Mouse (Mus musculus): ENCODE measurements at regions not wholly inside any gene's neighbourhood (a gene's known extent, or its start where the extent isn't known, plus 50 kb on each side); places are given as distances from the start of the nearest gene placed in this dataset.

DNA sequence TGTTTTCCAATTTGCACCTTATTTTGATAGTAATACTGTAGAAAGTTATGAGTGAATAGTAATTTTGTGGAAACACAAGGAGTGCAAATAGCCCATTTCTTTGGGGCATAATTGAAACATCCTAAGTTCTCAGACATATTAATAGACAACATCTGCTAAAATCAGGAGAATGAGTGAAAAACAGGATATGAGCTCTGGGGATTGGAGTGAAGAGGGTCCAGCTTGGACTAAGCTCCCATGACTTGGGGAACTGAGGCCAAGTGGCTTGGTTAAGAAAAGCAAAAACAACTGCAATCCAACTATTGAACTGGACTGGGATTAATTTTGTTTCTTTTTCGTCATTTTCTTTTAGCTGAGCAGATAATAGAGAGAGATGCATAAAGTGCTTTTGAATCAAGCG is 240.7 kb downstream of the Slc30a10 start:
- H3K27me3 ChIP-seq (ENCODE audit: control insufficient read depth, insufficient read depth, low read length), result no peaks in the 10 kb centered on the region
- no peak overlapping the region for H3K4me3 ChIP-seq (ENCODE audit: control insufficient read depth, low read depth, low read length)
- TF ChIP-seq CTCF (IDR thresholded peaks at IDR 0.05; ENCODE audit: control insufficient read depth, insufficient read depth, insufficient replicate concordance, low read depth, low read length), result no peak
- no peak for TF ChIP-seq POLR2A (IDR thresholded peaks at IDR 0.05; ENCODE audit: control insufficient read depth, low read depth, low read length)
- H3K27ac ChIP-seq (ENCODE audit: control insufficient read depth, insufficient read depth, low read depth, low read length), result no peak overlapping the region
- H3K36me3 ChIP-seq (ENCODE audit: control insufficient read depth, insufficient read depth, low read length), result no peaks in the 10 kb centered on the region
- no peaks in the 10 kb centered on the region for H3K4me1 ChIP-seq (ENCODE audit: control insufficient read depth, insufficient read depth, low read length)

DNA sequence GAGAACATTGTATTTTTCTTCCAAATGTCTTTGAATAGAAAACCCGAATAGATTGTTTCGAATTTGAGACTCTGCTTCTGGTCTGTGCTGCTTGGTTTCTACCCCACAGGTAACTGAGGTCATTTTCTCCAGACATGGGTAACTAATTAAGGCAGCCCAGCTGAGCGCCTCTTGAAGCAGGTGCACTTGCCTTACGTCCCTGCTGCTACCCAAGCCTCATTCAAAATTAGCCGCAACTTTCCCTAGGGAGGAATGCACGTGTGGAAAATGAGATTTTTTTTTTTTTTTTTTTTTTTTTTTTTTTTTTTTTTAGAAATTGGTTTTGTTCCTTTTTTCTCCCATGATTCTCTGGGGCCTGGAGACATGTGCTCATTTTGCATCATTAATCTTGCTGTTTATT is 245.1 kb downstream of the Slc30a10 start:
- Histone ChIP-seq H3K4me3 (ENCODE audit: control insufficient read depth, low read depth, low read length) (no peak overlapping the region), H3K27me3 (ENCODE audit: control insufficient read depth, insufficient read depth, low read length) (no peaks in the 10 kb centered on the region), H3K36me3 (ENCODE audit: control insufficient read depth, insufficient read depth, low read length) (no peaks in the 10 kb centered on the region), H3K27ac (ENCODE audit: control insufficient read depth, insufficient read depth, low read depth, low read length) (no peak overlapping the region), H3K4me1 (ENCODE audit: control insufficient read depth, insufficient read depth, low read length) (no peaks in the 10 kb centered on the region)
- TF ChIP-seq POLR2A (IDR thresholded peaks at IDR 0.05; ENCODE audit: control insufficient read depth, low read depth, low read length), result no peak
- TF ChIP-seq CTCF (IDR thresholded peaks at IDR 0.05; ENCODE audit: control insufficient read depth, insufficient read depth, insufficient replicate concordance, low read depth, low read length), result no peak

GRCm38 (mm10) chr1:185726324-185726723 is 271.7 kb downstream of the Slc30a10 start:
- Histone ChIP-seq H3K27me3 (ENCODE audit: control insufficient read depth, insufficient read depth, low read length) (no peaks in the 10 kb centered on the region), H3K36me3 (ENCODE audit: control insufficient read depth, insufficient read depth, low read length) (no peaks in the 10 kb centered on the region), H3K4me3 (ENCODE audit: control insufficient read depth, low read depth, low read length) (no peak overlapping the region), H3K4me1 (ENCODE audit: control insufficient read depth, insufficient read depth, low read length) (no peaks in the 10 kb centered on the region), H3K27ac (ENCODE audit: control insufficient read depth, insufficient read depth, low read depth, low read length) (no peak overlapping the region)
- TF ChIP-seq CTCF (IDR thresholded peaks at IDR 0.05; ENCODE audit: control insufficient read depth, insufficient read depth, insufficient replicate concordance, low read depth, low read length) (no peak), POLR2A (IDR thresholded peaks at IDR 0.05; ENCODE audit: control insufficient read depth, low read depth, low read length) (no peak)

GRCm38 (mm10) chr1:185726811-185727210 is 272.2 kb downstream of the Slc30a10 start:
- Histone ChIP-seq H3K4me3 (ENCODE audit: control insufficient read depth, low read depth, low read length) (no peak overlapping the region), H3K27ac (ENCODE audit: control insufficient read depth, insufficient read depth, low read depth, low read length) (no peak overlapping the region), H3K4me1 (ENCODE audit: control insufficient read depth, insufficient read depth, low read length) (no peaks in the 10 kb centered on the region), H3K27me3 (ENCODE audit: control insufficient read depth, insufficient read depth, low read length) (no peaks in the 10 kb centered on the region), H3K36me3 (ENCODE audit: control insufficient read depth, insufficient read depth, low read length) (no peaks in the 10 kb centered on the region)
- TF ChIP-seq POLR2A (IDR thresholded peaks at IDR 0.05; ENCODE audit: control insufficient read depth, low read depth, low read length), result no peak
- TF ChIP-seq CTCF (IDR thresholded peaks at IDR 0.05; ENCODE audit: control insufficient read depth, insufficient read depth, insufficient replicate concordance, low read depth, low read length), result no peak

- no peak for TF ChIP-seq CTCF (IDR thresholded peaks at IDR 0.05; ENCODE audit: control insufficient read depth, insufficient read depth, insufficient replicate concordance, low read depth, low read length)
- no peak for TF ChIP-seq POLR2A (IDR thresholded peaks at IDR 0.05; ENCODE audit: control insufficient read depth, low read depth, low read length)
- no peak overlapping the region for H3K4me3 ChIP-seq (ENCODE audit: control insufficient read depth, low read depth, low read length)
- no peak overlapping the region for H3K27ac ChIP-seq (ENCODE audit: control insufficient read depth, insufficient read depth, low read depth, low read length)
- H3K36me3 ChIP-seq (ENCODE audit: control insufficient read depth, insufficient read depth, low read length), result no peaks in the 10 kb centered on the region
- H3K27me3 ChIP-seq (ENCODE audit: control insufficient read depth, insufficient read depth, low read length), result no peaks in the 10 kb centered on the region
- H3K4me1 ChIP-seq (ENCODE audit: control insufficient read depth, insufficient read depth, low read length), result no peaks in the 10 kb centered on the region
These were observed 273.1 kb downstream of the Slc30a10 start for GRCm38 (mm10) chr1:185727749-185728148.

DNA sequence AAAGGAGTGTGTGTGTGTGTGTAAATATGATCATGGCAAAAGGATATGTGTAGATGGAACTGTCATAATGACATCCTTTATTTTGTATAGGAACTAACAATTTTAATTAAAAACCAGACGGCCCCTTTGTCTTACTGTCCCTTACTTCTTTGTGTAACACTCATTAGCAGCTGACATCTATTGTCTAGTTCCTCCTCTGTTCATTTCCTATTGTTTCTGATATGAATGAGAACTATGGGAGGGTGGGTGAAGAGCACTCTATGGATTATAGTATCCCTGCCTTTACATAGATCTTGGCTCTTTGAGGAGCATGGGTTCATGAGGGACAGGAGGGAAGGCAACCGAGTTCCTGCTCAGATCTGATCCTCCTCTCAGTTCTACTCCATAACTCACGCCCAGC is 273.8 kb downstream of the Slc30a10 start:
- no peak overlapping the region for H3K27ac ChIP-seq (ENCODE audit: control insufficient read depth, insufficient read depth, low read depth, low read length)

DNA sequence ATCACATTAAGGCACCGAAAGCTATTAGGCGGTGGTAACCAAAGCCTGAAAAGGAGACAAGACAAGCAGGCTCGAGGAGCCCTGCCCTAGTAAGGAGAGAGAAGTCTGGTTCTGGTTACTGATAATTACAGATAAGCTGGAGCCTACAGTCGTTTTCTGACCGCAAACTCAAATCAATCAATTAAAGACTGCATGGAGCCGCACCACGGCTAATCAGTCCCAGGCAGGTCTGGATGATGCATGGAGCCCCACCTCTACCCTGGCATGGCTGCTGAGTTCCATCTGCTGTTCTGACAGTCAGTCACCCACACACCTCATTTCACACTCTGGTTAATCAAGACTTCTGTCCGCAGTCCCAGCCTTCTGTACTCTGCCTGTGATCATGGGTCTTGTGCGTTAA is 276.4 kb downstream of the Slc30a10 start:
- TF ChIP-seq CTCF (IDR thresholded peaks at IDR 0.05; ENCODE audit: control insufficient read depth, insufficient read depth, insufficient replicate concordance, low read depth, low read length) (no peak), POLR2A (IDR thresholded peaks at IDR 0.05; ENCODE audit: control insufficient read depth, low read depth, low read length) (no peak)
- H3K4me1 ChIP-seq (ENCODE audit: control insufficient read depth, insufficient read depth, low read length), result no peaks in the 10 kb centered on the region
- no peak overlapping the region for H3K4me3 ChIP-seq (ENCODE audit: control insufficient read depth, low read depth, low read length)
- H3K27me3 ChIP-seq (ENCODE audit: control insufficient read depth, insufficient read depth, low read length), result no peaks in the 10 kb centered on the region
- no peaks in the 10 kb centered on the region for H3K36me3 ChIP-seq (ENCODE audit: control insufficient read depth, insufficient read depth, low read length)
- H3K27ac ChIP-seq (ENCODE audit: control insufficient read depth, insufficient read depth, low read depth, low read length), result no peak overlapping the region

More for the DNA sequence above, 273.8 kb downstream of the Slc30a10 start:
- H3K27me3 ChIP-seq (ENCODE audit: control insufficient read depth, insufficient read depth, low read length), result no peaks in the 10 kb centered on the region
- TF ChIP-seq POLR2A (IDR thresholded peaks at IDR 0.05; ENCODE audit: control insufficient read depth, low read depth, low read length) (no peak), CTCF (IDR thresholded peaks at IDR 0.05; ENCODE audit: control insufficient read depth, insufficient read depth, insufficient replicate concordance, low read depth, low read length) (no peak)
- H3K4me1 ChIP-seq (ENCODE audit: control insufficient read depth, insufficient read depth, low read length), result no peaks in the 10 kb centered on the region
- no peaks in the 10 kb centered on the region for H3K36me3 ChIP-seq (ENCODE audit: control insufficient read depth, insufficient read depth, low read length)
- no peak overlapping the region for H3K4me3 ChIP-seq (ENCODE audit: control insufficient read depth, low read depth, low read length)

DNA sequence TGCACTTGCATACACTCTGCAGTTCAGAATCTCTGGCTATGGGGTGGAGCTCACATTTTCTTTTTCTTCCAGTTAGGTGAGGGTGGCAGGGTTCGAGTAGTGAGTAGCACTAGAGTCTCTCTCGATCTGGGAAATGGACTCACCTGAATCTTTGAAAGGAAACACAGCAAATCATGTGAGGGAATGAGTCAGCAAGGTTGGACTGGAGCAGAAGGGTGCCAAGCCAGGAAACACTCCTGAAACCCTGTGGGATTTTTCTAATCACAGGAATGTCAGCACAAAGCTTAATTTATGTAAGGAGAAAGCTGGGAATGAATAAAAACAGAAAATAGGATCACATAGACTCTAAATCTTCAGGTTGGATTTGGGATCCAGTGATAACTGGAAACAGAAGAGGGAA is 282.1 kb downstream of the Slc30a10 start:
- Histone ChIP-seq H3K27me3 (ENCODE audit: control insufficient read depth, insufficient read depth, low read length) (no peaks in the 10 kb centered on the region), H3K4me3 (ENCODE audit: control insufficient read depth, low read depth, low read length) (no peak overlapping the region), H3K4me1 (ENCODE audit: control insufficient read depth, insufficient read depth, low read length) (no peaks in the 10 kb centered on the region), H3K36me3 (ENCODE audit: control insufficient read depth, insufficient read depth, low read length) (no peaks in the 10 kb centered on the region), H3K27ac (ENCODE audit: control insufficient read depth, insufficient read depth, low read depth, low read length) (no peak overlapping the region)
- TF ChIP-seq CTCF (IDR thresholded peaks at IDR 0.05; ENCODE audit: control insufficient read depth, insufficient read depth, insufficient replicate concordance, low read depth, low read length) (no peak), POLR2A (IDR thresholded peaks at IDR 0.05; ENCODE audit: control insufficient read depth, low read depth, low read length) (no peak)

Data from testis, adult 2 months (tissue).